Mouse (Mus musculus) brain, embryonic 14.5 days (tissue): ENCODE measurements around the gene Fam173b. TPM values are rescaled to one million over a fixed set of nuclear protein-coding genes. Genes with fewer than 3 reads are reported as not detected.

ENCODE experiments used
- DNase-seq: peaks from one replicate; pipeline ENCODE4 v3.0.0-alpha.2; 2011; ENCODE audit warnings: low read depth
- CTCF ChIP-seq: fragments of 200-500 bp; IDR thresholded peaks from 2 replicates; pipeline ENCODE4 v1.5.1; 2012; ENCODE audit warnings: inconsistent platforms, mild to moderate bottlenecking, moderate library complexity, borderline replicate concordance; ENCODE audit not compliant: insufficient read depth, insufficient read length; ENCODE audit errors: extremely low read depth
- POLR2A ChIP-seq: fragments of 200-500 bp; IDR thresholded peaks from 2 replicates; pipeline ENCODE4 v1.6.1; 2012; ENCODE audit warnings: mild to moderate bottlenecking, inconsistent platforms, borderline replicate concordance; ENCODE audit not compliant: poor library complexity, insufficient read depth, insufficient read length, severe bottlenecking; ENCODE audit errors: extremely low read depth
- polyA plus RNA-seq: library from polyadenylated mRNA; depleted of rRNA; stranded (reverse); fragments of >200 nt; gene quantifications from 2 replicates; pipeline ENCODE4 v1.2.3, GENCODE M21; 2012; rRNA removed

Gene Fam173b
- 13.4 and 14.9 TPM in 2 replicates for polyA plus RNA-seq

- TF ChIP-seq POLR2A = peak; percentile 86
- no peak for TF ChIP-seq CTCF
- DNase-seq = peak; percentile 99
Observed at GRCm38 (mm10) chr15:31601646-31602374, at the start of gene Fam173b, which contains the start of gene Cct5. TSS of gene Fam173b (plus strand) at chr15:31601852. TSS of gene Cct5 (minus strand) at chr15:31601804.

GRCm38 (mm10) chr15:31554855-31555254 is 46.8 kb upstream of the Fam173b start:
- no peak for TF ChIP-seq POLR2A
- TF ChIP-seq CTCF = no peak
- DNase-seq = no peak

GRCm38 (mm10) chr15:31561390-31561789 is 40.3 kb upstream of the Fam173b start:
- TF ChIP-seq CTCF = no peak
- no peak for TF ChIP-seq POLR2A
- DNase-seq = no peak

GRCm38 (mm10) chr15:31561976-31562375 is 39.7 kb upstream of the Fam173b start:
- DNase-seq = no peak
- no peak for TF ChIP-seq CTCF

GRCm38 (mm10) chr15:31562847-31563246 is 38.8 kb upstream of the Fam173b start:
- no peak for DNase-seq
- no peak for TF ChIP-seq POLR2A
- TF ChIP-seq CTCF = no peak

- no peak for DNase-seq
- no peak for TF ChIP-seq POLR2A
- TF ChIP-seq CTCF = no peak
Observed at GRCm38 (mm10) chr15:31563577-31564546, 37.8 kb upstream of the Fam173b start.

GRCm38 (mm10) chr15:31565184-31565583 is 36.5 kb upstream of the Fam173b start, which contains the start of gene Cmbl:
TSS of gene Cmbl (plus strand) at chr15:31565389.
- TF ChIP-seq CTCF (no peak), POLR2A (no peak)

GRCm38 (mm10) chr15:31565786-31566185 is 35.9 kb upstream of the Fam173b start:
- TF ChIP-seq CTCF (no peak), POLR2A (no peak)
- no peak for DNase-seq

More at GRCm38 (mm10) chr15:31565184-31565583, 36.5 kb upstream of the Fam173b start, which contains the start of gene Cmbl:
- no peak for DNase-seq

- TF ChIP-seq POLR2A = no peak
- TF ChIP-seq CTCF = no peak
- DNase-seq = no peak
Observed at GRCm38 (mm10) chr15:31567431-31567830, 34.2 kb upstream of the Fam173b start.

- no peak for DNase-seq
- TF ChIP-seq POLR2A (no peak), CTCF (no peak)
Observed at GRCm38 (mm10) chr15:31568581-31568996, 33.1 kb upstream of the Fam173b start.

- no peak for DNase-seq
- TF ChIP-seq CTCF = no peak
- TF ChIP-seq POLR2A = no peak
Observed at GRCm38 (mm10) chr15:31569325-31570022, 32.2 kb upstream of the Fam173b start.
